Mouse (Mus musculus) heart, adult 18-20 months (tissue): ENCODE data around the gene Kcnab3. TPM values are rescaled to one million over a fixed set of nuclear protein-coding genes. Genes with fewer than 3 reads are reported as not detected.
"Not testable (repeated sequence)": the region's sequence is repeated elsewhere in the genome, so short reads cannot be mapped to it uniquely, and the experiment has no call there.

Experiments used
- DNase-seq, 2 experiments: peaks; one replicate each; pipeline ENCODE4 v3.0.0; 2021 to 2022; ENCODE audit warnings: mixed read lengths in 1 of 2
- long read RNA-seq, 2 experiments: library from polyadenylated mRNA; stranded (forward); transcript quantifications; one replicate each; pipeline ENCODE4 v2.0.0; 2021
- total RNA-seq, 2 experiments: library from RNA; stranded (reverse); gene quantifications; 2 replicates each; pipeline ENCODE4 v1.2.3; 2021

Kcnab3 gene
- under 1 TPM in 1 of 2 experiments, not detected in 1; 0.23 TPM for total RNA-seq
- long read RNA-seq, experiment 1 = 0 reads
- long read RNA-seq, experiment 2 = 0 reads

DNA sequence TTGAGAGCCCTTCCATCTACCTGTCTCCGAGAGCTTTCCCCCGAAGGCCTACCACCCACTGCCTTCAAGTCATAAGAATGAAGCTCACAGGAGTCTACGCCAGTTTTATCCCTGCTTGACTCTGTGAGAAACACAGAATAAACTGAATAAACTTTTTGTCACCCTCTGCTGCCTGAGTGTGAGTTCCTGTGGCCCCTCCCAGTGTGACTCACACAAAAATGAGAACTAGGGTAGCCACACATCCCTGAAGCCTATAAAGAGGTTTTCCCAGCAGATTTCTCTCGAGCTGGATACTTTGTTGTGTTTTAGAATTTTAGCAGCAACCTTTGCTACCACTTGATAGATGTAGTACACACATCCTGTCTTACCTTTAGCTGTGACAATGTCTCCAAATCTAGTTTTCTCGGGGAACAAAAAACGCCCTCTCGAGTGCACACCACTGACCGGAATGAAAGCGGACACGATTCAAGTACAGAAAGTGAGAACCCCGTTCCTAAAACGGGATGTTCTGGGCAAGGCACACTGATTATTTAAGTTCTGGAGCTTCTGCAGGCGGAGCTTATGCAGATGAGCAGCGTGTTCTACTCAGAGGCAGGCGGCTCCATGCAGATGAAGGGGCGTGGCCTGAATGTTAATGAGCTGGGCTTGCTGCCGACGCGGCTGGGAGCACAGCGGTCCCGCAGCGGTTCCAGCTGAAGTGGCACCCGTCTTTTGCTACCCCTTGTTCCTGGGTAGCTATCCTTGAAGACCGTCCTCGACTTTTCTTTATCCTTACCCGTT is at the start of gene Kcnab3:
Kcnab3 (plus strand) TSS at position 631 of the 780 bp plus-strand sequence.
- DNase-seq = peak; percentile 91 to 94

DNA sequence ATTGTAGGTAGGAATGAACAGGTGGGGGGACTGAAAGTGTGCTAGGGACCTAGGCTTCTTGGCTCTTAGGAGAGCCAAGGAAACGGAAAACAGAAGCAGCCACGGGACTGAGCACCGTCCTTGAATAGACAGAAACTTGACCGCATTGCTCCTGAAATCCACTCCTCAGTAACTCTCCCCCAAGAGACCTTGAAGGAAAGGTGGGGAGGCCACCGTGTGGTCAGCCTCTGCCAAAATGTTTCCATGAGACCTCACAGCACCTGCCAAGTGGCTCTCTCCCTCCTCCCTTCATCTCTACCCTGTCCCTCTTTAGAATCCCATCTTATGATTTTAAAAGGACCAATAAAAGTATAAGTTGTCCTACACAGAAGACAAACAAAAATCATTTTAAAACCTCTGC is 48.8 kb upstream of the Kcnab3 start:
- DNase-seq = no peak

DNA sequence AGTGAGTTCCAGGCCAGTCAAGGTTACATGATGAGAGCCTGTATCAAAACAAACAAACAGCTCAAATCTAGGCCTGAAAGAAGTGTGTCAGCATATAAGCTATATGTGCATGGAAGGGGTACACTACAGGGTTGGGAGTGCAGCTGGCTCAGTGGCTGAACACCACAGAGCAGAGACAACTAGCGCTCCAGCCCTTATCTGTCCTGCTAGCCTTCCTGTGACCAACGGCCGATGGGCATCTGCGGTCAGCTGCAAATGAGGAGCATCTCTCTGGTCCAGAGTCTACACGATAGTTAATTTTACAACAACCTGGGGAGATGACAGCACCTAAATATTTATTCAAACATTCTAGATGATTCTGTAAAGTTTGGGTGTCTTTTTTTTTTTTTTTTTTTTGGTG is 34.9 kb upstream of the Kcnab3 start:
- no peak for DNase-seq

DNA sequence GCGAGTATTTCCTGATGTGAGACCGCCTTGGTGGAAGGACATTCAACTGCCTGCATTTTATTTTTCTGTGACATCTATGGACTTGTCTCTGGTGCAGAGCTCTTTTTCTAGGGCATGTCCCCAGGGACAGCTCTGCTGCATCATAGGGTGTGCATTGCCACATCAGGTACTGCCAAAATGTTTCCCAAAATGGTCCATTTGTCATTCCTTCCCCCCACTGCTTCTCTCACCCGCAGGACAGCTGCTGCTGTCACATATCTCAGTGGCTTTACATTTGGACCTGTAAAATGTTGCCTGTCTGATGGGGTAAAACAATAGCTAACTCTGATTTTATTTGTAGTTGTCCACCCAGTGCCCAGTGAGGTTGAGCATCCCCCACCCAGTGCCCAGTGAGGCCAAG is 30.8 kb upstream of the Kcnab3 start:
- DNase-seq = peak in 1 of 2 experiments; percentile 14

DNA sequence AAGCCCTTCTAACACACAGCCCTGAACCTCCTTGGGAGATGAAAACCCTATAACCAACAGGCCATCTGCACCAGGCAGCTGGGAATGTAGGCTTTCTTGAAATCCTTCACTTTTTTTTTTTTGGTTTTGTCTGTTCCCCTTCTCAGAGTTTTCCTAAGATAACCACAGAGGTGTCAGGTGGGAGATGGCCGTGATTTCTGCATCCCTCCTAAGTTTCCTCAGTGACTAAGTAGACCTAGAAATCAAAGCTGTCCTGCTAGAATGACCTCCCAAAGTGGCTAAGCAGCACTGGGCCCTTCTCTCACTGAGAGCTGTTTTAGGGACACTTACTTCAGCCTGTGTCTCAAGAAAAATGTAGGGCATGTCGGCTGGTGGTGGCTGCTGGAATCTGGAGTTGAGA is 28.3 kb upstream of the Kcnab3 start:
- DNase-seq = no peak

DNA sequence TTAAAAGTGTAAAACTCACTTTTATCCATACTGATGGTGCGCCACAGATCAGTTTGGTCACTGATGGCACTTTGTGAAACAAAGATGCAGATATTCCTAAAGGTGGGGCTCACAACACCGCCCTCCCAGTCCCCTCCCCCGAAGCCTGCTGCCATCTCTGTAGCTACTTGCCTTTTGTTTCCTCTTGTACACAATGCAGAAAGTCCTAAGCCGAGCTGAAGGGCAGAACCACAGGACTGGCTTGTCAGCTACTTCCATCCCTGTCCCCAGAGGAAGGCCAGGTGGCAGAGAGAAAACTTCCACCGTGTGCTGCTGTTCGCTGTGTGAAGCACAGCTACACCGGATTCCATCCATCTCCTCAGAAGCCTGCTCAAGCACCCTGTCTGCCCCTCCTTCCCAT is 27.8 kb upstream of the Kcnab3 start:
- no peak for DNase-seq

DNA sequence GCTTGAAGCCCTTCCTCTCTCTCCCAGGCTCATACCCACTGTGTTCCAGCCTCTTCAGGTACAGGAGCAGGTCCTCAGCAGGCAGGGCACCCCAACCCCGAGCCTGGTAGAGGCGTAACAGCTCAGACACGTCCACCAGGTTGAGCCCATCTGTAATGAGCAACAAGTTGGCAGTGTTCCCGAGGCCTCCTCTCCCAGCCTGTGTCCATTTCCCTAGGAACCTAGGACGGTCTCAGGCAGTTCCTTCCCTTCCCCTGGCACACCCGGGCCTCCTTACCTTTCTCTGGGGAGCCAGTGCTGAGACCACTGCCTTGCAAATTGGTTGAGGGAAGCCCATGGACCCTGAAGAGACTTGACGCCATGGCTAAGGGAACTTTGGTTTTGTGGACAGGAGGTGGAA is 23.2 kb upstream of the Kcnab3 start:
- DNase-seq = no peak

DNA sequence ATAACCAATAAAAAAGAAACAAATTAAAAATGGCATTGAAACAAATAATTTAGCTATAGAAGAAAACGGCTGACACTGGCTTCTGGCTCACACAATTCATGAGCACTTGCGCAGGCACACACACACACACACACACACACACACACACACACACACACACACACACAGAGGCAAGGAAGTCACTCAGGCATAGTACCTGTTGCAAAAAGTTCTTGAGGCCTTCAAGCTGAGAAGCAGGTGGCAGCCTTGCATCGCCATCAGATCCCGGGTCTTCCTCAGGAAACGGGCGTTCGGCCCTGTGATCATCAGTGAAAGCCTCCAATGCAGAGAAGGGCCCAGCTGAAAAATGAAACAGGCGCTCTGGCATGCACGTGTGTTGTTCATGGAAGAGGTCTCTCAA is 20.8 kb upstream of the Kcnab3 start:
- DNase-seq = no peak

DNA sequence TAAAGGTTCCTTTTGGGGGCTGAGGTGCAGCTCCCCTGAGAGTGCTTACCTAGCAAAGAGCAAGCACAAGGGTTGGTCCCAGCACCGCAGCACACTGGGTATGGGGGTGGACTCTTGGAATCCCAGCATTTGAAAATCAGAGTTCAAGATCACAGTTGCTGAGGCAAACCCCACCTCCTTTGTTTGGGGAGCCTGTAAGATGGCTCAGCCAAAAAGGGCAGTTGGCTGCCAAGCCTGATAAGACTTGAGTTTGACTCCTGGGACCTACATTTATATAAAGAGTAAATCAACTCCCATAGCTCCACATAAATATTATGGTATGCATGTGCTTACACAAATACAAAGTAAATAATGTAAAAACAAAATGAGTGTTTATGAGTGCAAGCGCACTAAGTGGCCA is 20.0 kb upstream of the Kcnab3 start:
- no peak for DNase-seq

DNA sequence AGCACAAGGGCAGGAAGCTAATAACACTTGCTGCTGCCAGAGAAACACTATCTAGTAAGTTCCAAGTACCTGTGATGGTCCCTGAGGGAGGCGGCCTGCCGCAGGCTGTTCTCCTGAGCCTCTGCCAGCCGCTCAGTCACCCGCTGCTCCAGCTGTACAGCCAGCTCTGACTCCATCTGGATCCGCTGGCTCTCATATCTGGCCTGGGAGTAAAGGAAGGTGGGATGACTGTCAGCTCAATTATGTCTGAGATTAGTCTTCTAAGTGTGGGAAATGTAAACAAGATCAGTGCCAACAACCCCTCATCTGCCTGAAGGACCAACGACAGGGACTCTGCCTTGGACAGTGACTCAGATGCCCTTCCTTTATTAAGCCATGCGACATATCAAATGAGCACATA is 14.8 kb upstream of the Kcnab3 start:
- DNase-seq = no peak

DNA sequence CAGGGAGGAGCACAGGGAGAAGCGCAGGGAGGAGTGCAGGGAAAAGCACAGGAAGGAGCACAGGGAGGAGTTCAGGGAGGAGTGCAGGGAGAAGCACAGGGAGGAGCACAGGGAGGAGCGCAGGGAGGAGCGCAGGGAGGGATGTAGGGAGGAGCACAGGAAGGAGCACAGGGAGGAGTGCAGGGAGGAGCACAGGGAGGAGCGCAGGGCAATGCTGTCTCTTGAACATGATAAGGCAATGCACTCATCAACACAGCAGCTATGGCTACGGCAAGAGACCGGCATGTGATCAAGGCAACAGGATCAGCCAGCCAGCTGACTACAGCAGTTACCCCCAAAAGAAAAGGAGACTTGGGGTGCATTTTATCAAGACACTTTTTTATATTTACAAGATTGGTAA is 9.7 kb upstream of the Kcnab3 start:
- DNase-seq = no peak

DNA sequence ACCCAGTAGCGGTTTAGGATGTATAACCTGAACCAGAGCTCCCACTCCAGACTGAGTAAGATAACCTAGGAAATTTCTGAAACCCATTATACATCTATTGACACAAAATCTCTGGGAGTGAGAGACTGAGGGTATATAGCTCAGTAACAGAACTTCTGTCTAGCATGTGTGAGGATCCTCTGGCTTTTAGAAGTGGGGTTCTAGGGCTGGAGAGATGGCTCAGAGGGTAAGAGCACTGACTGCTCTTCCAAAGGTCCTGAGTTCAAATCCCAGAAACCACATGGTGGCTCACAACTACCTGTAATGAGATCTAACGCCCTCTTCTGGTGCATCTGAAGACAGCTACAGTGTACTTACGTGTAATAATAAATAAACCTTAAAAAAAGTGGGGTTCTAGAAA is 8.1 kb upstream of the Kcnab3 start:
- DNase-seq = not testable (repeated sequence)

DNA sequence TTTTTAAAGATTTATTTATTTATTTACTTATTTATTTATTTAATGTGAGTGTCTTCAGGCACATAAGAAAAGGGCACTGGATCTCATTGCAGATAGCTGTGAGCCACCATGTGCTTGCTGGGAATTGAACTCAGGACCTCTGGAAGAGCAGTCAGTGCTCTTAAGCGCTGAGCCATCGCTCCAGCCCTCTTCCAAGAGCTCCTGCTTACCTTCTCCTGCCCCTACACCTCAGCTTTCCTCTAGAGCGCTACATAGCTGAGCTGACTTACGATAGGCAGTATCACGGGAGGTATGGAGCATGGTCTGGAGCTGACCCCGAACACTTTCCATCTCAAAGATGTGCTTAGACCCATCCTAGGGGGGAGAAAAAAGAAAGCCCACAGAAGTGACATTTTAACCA is 4.5 kb upstream of the Kcnab3 start:
- DNase-seq = no peak

DNA sequence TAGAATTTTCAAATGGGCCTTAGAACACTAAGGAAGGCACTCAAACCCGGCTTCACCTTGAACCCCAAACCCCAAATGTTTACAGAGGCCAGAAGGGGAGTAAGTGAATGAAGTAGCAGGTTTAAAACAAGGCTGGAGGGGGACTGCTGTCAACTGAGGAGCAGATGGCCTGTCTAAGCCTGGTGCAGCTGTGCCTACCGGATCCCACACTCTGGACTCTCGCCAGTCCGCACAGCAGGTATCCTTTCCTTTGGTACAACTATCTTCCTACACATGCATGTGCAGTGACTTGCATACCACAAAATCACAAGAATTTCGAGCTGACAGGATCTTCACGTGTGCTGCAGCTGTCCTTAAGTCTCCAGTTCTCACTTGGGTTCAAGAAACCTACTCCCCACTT is 4.0 kb upstream of the Kcnab3 start:
- no peak for DNase-seq

DNA sequence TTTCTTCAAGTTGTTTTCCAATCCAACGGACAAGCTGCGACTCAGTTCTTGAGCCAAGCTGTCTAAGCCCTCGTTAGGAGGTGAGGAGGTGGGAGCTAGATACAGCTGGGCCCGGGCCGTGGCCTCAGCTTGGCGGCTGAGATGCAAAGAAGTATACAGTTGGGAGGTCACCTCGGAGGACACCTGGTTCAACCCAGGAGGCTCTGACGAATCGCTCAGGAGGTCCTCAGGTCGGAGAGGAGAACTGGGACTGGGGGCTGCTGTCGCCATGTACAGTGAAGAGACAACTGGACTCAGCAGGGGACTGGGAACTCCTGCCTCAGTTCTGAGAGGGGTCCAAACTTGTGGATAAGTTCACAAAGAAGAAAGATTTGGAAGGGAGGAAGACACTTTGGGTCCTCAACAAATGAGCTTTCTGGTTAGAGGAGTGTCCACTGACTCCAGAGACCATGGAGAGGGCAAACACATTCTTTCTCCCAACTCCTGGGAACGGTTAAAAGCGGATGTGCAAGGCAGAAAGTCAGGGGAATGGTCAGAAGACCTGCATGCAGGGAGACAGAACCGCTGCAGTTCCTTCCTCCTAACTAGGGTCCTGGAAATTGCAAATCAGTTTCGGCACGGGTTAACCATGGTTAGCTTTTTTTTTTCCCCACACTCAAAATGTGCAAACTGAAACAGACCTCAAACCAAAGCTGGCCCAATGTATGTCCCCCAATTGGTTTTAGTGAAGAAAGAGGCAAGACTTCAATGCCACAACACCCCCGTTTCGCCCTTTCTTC is 3.2 kb upstream of the Kcnab3 start:
- peak in 1 of 2 experiments; percentile 19 for DNase-seq

DNA sequence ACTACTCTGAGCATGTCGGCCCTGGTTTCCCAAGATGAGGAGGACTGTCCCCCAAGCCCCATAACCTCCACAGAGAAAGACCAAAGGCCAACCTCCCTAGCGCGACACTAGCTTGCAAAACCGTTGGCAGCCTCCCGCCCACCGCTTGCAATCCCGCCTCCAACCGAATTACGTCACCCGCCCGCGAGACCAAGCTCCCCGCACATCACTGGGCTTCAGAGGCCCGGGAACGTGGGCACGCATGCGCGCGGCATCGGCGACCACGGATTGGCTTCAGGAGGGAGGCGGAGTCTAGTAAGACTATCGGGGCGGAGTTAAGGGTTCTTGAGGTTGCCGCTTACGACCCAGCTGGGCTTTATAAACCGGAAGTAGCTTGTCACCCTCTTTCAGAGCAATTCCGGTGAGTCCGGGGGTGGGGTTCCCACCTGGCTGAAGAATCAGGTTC is 2.4 kb upstream of the Kcnab3 start, which contains the start of the genes Cntrob and Trappc1:
Cntrob (minus strand) TSS at position 109 of the 445 bp plus-strand sequence.
Trappc1 (plus strand) TSS at position 314 of the 445 bp plus-strand sequence.
- DNase-seq = peak; percentile 98 to 100

DNA sequence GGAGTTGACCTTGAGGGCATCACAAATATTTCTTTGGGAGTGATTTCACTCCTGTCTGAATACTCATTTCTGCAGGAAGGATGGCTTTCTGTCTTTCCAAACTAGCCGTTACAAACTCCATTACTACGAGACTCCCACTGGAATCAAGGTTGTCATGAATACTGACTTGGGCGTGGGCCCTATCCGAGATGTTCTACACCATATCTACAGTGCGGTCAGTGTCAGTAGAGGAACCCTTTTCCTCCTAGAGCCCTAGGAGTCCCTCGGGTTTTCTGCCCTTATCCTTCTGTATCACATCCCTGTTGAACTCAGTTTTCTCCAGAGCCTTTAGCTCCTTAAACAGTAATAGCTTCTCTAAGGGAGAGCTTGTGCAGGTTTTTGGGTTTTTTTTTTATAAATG is 1.3 kb upstream of the Kcnab3 start:
- DNase-seq = no peak

DNA sequence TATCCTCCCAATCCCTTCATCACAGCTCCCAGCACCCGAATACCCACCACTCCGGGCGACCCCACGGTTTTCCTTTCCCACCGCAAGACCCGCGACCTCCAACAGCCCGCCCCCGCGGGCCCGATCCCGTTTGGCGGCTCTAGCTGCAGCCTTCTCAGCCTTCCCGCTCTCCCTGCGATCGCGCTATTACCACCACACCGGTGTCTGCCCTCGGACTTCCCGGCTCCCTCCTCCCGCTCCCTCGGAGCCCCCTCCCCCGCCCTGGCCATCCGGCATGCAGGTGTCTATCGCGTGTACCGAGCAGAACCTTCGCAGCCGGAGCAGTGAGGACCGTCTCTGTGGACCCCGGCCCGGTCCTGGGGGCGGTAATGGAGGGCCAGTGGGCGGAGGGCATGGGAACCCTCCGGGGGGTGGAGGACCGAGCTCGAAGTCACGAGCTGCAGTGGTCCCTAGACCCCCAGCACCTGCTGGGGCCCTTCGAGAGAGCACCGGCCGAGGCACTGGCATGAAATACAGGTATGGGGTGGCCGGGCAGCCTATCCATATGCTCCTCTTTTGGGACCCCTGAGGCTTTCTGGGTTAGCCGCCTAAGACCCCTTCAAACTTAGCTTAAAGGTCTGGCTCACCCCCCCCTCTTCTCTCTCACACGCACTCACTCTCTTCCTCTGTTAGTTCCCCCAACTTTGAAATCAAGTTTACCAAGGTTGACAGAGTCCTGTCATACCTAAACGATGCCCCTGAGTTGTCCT is 524 bp downstream of the Kcnab3 start:
- DNase-seq = no peak

DNA sequence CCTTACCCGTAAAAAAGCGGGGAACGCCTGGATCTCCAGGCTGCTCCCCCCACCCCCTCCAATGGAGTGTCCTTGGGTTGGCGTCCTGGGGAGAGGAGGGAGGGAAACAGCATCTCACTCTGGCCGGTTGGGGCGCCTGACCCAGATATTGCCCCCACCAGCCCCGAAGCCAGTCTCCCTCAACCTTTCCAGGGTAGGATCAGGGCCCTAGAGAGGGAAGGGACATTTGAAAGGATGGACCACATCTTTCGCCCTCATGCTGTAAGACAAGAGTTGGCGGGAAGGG is 1.0 kb downstream of the Kcnab3 start:
- DNase-seq = no peak

DNA sequence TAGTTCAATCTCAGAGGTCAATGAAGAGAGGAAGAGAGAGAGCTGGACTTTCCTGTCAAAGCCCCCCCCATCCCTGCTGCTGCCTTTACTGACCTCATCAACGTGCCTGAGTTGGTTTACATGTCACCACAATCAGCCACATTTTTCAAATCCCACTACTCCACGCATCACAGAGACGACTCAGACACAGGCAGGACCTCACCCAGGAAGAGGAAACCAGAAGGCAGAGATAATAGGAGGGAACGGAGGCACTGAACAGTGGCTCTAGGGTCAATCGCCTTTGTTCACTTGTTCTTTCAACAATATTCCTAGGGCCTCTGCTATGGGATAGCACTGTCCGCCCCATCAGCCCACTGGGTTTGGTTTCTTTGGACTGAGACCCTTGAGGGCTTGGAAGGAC is 1.6 kb downstream of the Kcnab3 start:
- DNase-seq = no peak

DNA sequence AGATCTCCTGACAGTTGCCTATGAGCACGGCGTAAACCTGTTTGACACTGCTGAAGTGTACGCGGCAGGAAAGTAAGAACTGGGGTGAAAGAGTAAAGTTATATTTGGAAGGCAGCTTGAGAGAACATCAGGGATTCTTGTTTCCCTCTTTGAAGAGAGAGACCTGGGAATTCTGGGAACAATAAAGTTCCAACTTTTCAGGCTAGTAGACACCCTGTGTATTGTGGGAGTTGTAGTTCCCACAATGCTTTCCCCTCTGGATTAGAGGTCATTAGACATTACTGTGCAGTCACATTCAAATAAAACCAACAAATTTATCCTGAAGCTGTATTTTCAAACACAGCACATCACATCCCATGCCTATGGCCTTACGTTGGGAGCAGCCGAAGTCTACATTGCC is 2.5 kb downstream of the Kcnab3 start:
- no peak for DNase-seq

DNA sequence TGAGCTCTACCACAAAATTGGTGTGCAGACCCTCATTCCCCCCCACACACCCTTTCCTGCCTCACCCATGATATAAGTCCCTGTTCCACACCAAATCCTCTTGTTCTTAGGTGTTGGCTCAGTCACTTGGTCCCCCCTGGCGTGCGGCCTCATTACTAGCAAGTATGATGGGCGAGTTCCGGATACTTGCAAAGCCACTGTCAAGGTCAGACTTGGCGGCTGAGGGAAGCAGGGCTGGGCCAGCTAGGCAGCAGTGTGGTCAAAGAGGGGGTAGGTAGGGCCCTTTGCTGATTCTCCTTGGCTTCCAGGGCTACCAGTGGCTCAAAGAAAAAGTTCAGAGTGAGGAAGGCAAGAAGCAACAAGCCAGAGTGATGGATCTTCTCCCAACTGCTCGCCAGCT is 5.1 kb downstream of the Kcnab3 start:
- no peak for DNase-seq

DNA sequence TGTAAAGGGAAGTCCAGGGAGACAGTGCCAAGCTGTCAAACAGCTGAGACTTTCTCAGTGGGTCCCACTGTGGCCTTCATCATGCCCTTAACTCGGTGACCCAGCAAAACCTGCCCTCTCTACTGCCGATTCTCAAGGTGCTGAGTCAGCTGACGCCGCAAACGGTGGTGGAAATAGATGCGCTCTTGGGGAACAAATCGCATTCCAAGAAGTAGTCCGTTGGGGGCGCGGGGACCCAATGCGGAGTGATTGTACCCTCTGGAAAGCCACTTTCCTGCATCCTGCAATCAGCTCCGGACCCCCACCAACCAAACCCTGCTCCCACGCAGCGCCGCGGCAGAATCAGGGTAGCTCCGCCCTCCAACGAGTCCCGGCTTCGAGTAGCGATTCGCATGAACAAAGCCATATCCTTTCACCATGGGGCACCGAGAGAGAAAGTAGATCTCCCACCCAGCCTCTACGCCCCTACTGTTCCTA is 5.9 kb downstream of the Kcnab3 start:
- DNase-seq = peak; percentile 67 to 85
